Mouse (Mus musculus): ENCODE results near the gene Ms4a3. TPM values are rescaled to one million over a fixed set of nuclear protein-coding genes. Genes with fewer than 3 reads are reported as not detected.

Gene Ms4a3
- total RNA-seq (2012; rRNA removed) = 0.34 and 0.59 TPM in 2 replicates
- 0.63 and 0.70 TPM in 2 replicates for total RNA-seq (2014; rRNA removed)
- 0.51 and 0.91 TPM in 2 replicates for polyA plus RNA-seq (2012; ENCODE audit: insufficient read length, low read depth)

DNA sequence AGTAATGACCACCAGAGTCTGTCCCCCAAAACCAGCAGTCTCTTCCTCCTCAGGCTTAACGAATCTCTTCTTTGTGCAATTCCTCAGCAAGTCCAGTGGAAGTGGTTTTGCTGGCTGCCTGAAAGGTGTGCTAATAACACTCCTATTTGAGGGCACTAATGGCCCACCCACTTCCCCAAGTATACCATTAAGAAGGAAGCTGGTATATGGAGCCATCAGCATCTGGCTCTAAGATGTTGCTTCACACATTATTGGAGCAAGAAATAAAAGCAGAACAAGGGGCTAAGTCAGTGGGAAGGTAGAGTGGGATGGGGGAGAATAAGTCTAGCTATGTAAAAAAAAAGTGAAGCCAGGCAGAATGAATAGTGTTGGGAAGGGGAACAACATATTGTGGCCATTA lies at the start of gene Ms4a3:
Ms4a3 (minus strand) TSS at position 120 of the 400 bp plus-strand sequence.
- TF ChIP-seq UBTF (IDR thresholded peaks at IDR 0.05; ENCODE audit: low read depth, low read length) (no peak), POLR2A (IDR thresholded peaks at IDR 0.05; ENCODE audit: low read depth, low read length) (no peak), MYC (IDR thresholded peaks at IDR 0.05; ENCODE audit: low read depth, low read length) (no peak), CTCF (conservative IDR thresholded peaks at IDR 0.05 in 1 of 2, IDR thresholded peaks at IDR 0.05 in 1 of 2; ENCODE audit: low read depth in 2 of 2, low read length in 2 of 2) (no peak), POLR2AphosphoS2 (IDR thresholded peaks at IDR 0.05; ENCODE audit: low read depth, low read length) (no peak), USF2 (conservative IDR thresholded peaks at IDR 0.05; ENCODE audit: low read depth, low read length) (no peak), HCFC1 (IDR thresholded peaks at IDR 0.05; ENCODE audit: low read depth, low read length) (no peak), SMC3 (IDR thresholded peaks at IDR 0.05; ENCODE audit: low read depth, low read length) (no peak), BHLHE40 (IDR thresholded peaks at IDR 0.05; ENCODE audit: low read depth, low read length) (no peak), USF1 (IDR thresholded peaks at IDR 0.05; ENCODE audit: low read depth, low read length) (no peak), MAFK (IDR thresholded peaks at IDR 0.05; ENCODE audit: insufficient replicate concordance, low read length) (no peak), ZNF384 (IDR thresholded peaks at IDR 0.05; ENCODE audit: low read depth, low read length) (no peak), MXI1 (IDR thresholded peaks at IDR 0.05; ENCODE audit: low read depth, low read length) (no peak), RAD21 (IDR thresholded peaks at IDR 0.05; ENCODE audit: low read depth, low read length) (no peak)
- Histone ChIP-seq H3K79me2 (replicated peaks; ENCODE audit: control insufficient read depth, extremely low read depth, insufficient read depth, poor library complexity, severe bottlenecking) (no peaks in the 10 kb centered on the region), H3K27ac (ENCODE audit: insufficient read depth, low read depth) (no peak within 1 kb of the TSS), H3K27me3 (replicated peaks) (no peaks in the 10 kb centered on the region), H3K9ac (ENCODE audit: insufficient read depth, low read depth) (no peak within 1 kb of the TSS), H3K36me3 (replicated peaks in 1 of 2; ENCODE audit: control insufficient read depth in 1 of 2, insufficient read depth in 1 of 2, low read length in 1 of 2) (peaks cover 0 to 6% of the 10 kb centered on the region in 2 experiments), H3K9me3 (replicated peaks; ENCODE audit: low read length) (no peaks in the 10 kb centered on the region), H3K4me1 (ENCODE audit: control insufficient read depth in 1 of 2, insufficient read depth in 2 of 2) (no peaks in the 10 kb centered on the region), H3K4me2 (ENCODE audit: insufficient read depth, low read depth, poor library complexity, severe bottlenecking) (no peak within 1 kb of the TSS), H3K4me3 (replicated peaks in 1 of 3; ENCODE audit: low read depth in 2 of 3, low read length in 2 of 3, poor library complexity in 1 of 3) (no peak within 1 kb of the TSS)
- dilution Hi-C loops (cut with MboI; ENCODE audit: extremely low pct_ligation_motif_present, extremely low pct_unique_long_range_greater_than_20kb, low sequenced_read_pairs) (no loop called here), in situ Hi-C loops (cut with MboI; ENCODE audit: low pct_ligation_motif_present, low pct_unique_long_range_greater_than_20kb, low sequenced_read_pairs) (no loop called here)
- DNase-seq (ENCODE audit: extremely low read depth) = no peak

DNA sequence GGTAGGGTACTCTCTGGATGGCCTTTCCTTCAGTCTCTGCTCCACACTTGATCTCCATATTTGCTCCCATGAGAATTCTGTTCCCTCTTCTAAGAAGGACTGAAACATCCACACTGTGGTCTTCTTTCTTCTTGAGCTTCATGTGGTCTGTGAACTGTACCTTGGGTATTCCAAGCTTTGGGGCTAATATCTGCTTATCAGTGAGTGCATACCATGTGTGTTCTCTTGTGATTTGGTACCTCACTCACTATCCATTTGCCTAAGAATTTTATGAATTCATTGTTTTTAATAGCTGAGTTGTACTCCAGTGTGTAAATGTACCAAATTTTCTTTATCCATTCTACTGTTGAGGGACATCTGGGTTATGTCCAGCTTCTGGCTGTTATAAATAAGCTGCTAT lies 20.9 kb upstream of the Ms4a3 start:
- dilution Hi-C loops (cut with MboI; ENCODE audit: extremely low pct_ligation_motif_present, extremely low pct_unique_long_range_greater_than_20kb, low sequenced_read_pairs) = no loop called here
- Histone ChIP-seq H3K4me3 (replicated peaks in 1 of 3; ENCODE audit: low read depth in 2 of 3, low read length in 2 of 3, poor library complexity in 1 of 3) (no peak overlapping the region), H3K9me3 (replicated peaks; ENCODE audit: low read length) (no peaks in the 10 kb centered on the region), H3K9ac (ENCODE audit: insufficient read depth, low read depth) (no peak overlapping the region), H3K27ac (ENCODE audit: insufficient read depth, low read depth) (no peak overlapping the region), H3K27me3 (replicated peaks) (no peaks in the 10 kb centered on the region), H3K4me1 (ENCODE audit: control insufficient read depth in 1 of 2, insufficient read depth in 2 of 2) (no peaks in the 10 kb centered on the region), H3K36me3 (replicated peaks in 1 of 2; ENCODE audit: control insufficient read depth in 1 of 2, insufficient read depth in 1 of 2, low read length in 1 of 2) (peaks cover 0 to 7% of the 10 kb centered on the region in 2 experiments), H3K79me2 (replicated peaks; ENCODE audit: control insufficient read depth, extremely low read depth, insufficient read depth, poor library complexity, severe bottlenecking) (no peaks in the 10 kb centered on the region), H3K4me2 (ENCODE audit: insufficient read depth, low read depth, poor library complexity, severe bottlenecking) (no peak overlapping the region)
- no peak for DNase-seq (ENCODE audit: extremely low read depth)
- in situ Hi-C loops (cut with MboI; ENCODE audit: low pct_ligation_motif_present, low pct_unique_long_range_greater_than_20kb, low sequenced_read_pairs) = no loop called here
- TF ChIP-seq ZNF384 (IDR thresholded peaks at IDR 0.05; ENCODE audit: low read depth, low read length) = no peak
- no peak for TF ChIP-seq TCF12 (IDR thresholded peaks at IDR 0.05; ENCODE audit: low read depth, low read length)
- TF ChIP-seq TBP (conservative IDR thresholded peaks at IDR 0.05; ENCODE audit: low read depth, low read length) = no peak
- TF ChIP-seq RCOR1 (conservative IDR thresholded peaks at IDR 0.05; ENCODE audit: low read depth, low read length) = no peak
- TF ChIP-seq E2F4 (IDR thresholded peaks at IDR 0.05; ENCODE audit: insufficient replicate concordance, low read depth, low read length) = no peak
- TF ChIP-seq HCFC1 (IDR thresholded peaks at IDR 0.05; ENCODE audit: low read depth, low read length) = no peak
- TF ChIP-seq CHD1 (IDR thresholded peaks at IDR 0.05; ENCODE audit: low read depth, low read length) = no peak
- no peak for TF ChIP-seq ZC3H11A (IDR thresholded peaks at IDR 0.05; ENCODE audit: low read depth, low read length)
